Mouse (Mus musculus) MEL (cell line): ENCODE results near the gene Slc28a3.

Experiments used
- EP300 ChIP-seq, 2 experiments: IDR thresholded peaks; 2 replicates each; pipeline ENCODE4 v1.6.1; 2011; ENCODE audit warnings: improper control_type of control experiment in 2 of 2, low read length in 2 of 2, low read depth in 1 of 2, mild to moderate bottlenecking in 1 of 2
- NRF1 ChIP-seq: IDR thresholded peaks from 2 replicates; pipeline ENCODE4 v1.6.1; 2014; ENCODE audit warnings: low read depth, mild to moderate bottlenecking, inconsistent platforms, low read length, improper control_type of control experiment, moderate library complexity; ENCODE audit not compliant: poor library complexity, insufficient read depth, severe bottlenecking
- USF1 ChIP-seq: IDR thresholded peaks from 2 replicates; pipeline ENCODE4 v1.6.1; 2014; ENCODE audit warnings: low read depth, mild to moderate bottlenecking, inconsistent platforms, low read length, improper control_type of control experiment, moderate library complexity

GRCm38 (mm10) chr13:58511248-58511647 is 99.4 kb downstream of the Slc28a3 start:
- TF ChIP-seq USF1 = no peak
- no peak for TF ChIP-seq EP300 (IDR thresholded peaks at IDR 0.05; ENCODE audit: low read depth in 1 of 2, low read length in 2 of 2)
- TF ChIP-seq NRF1 = no peak
